Mouse (Mus musculus): Measurements from ENCODE around the gene Cutc. TPM values are rescaled to one million over a fixed set of nuclear protein-coding genes. Genes with fewer than 3 reads are reported as not detected.
A peak's percentile ranks its signal among the peaks of the same experiment; 100 is the strongest.

The Cutc gene
- total and polyA plus RNA-seq, 3 experiments = 10.0 to 18.8 TPM; not detected in 1

DNA sequence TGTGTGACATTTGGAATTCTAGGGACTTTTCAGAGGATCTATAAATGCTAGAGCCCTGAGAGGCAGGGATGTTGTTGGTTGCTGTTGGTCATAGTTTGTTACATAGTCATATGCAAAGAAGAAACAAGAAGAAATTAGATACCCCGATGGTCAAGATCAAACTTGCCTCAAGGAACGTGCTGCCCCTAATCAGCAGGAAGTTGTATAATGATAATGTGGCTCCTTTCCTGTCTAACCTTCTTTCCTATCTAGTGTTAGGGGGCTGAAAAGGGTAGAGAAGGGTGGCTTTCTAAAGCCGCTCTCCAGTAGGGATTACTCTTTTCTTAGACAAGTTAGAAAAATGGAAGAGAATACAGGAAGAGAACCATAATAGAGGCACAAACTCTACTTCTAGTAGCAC lies 7.1 kb upstream of the Cutc start:
- H3K4me3 ChIP-seq (ENCODE audit: control insufficient read depth in 1 of 2, insufficient read depth in 1 of 2, low read depth in 2 of 2, low read length in 2 of 2) = no peak overlapping the region
- peak overlapping the region; percentile 9; the same call in 1 of the 2 replicates for H3K27ac ChIP-seq (ENCODE audit: control insufficient read depth, low read depth, low read length)
- no peak overlapping the region for H3K9ac ChIP-seq (ENCODE audit: control insufficient read depth, low read depth, low read length, poor library complexity, severe bottlenecking)
- H3K4me1 ChIP-seq (ENCODE audit: control insufficient read depth in 1 of 2, insufficient read depth in 2 of 2, low read length in 2 of 2) = peaks cover 7 to 9% of the 10 kb centered on the region in 2 experiments
- H3K79me2 ChIP-seq (ENCODE audit: control insufficient read depth, insufficient read depth, low read length, poor library complexity) = no peaks in the 10 kb centered on the region
- no peak for DNase-seq (ENCODE audit: low read depth, low spot score)
- no peaks in the 10 kb centered on the region for H3K9me3 ChIP-seq (replicated peaks; ENCODE audit: insufficient read depth, low read length)
- H3K27me3 ChIP-seq (ENCODE audit: control insufficient read depth in 1 of 2, insufficient read depth in 2 of 2, low read length in 2 of 2) = no peaks in the 10 kb centered on the region
- H3K36me3 ChIP-seq (ENCODE audit: control insufficient read depth in 1 of 2, insufficient read depth in 2 of 2, low read length in 2 of 2) = peaks cover 20% of the 10 kb centered on the region in 2 experiments
- no peak for TF ChIP-seq POLR2A (IDR thresholded peaks at IDR 0.05; ENCODE audit: control insufficient read depth in 1 of 2, insufficient read depth in 1 of 2, low read depth in 1 of 2, low read length in 2 of 2, poor library complexity in 1 of 2)
- no peak for TF ChIP-seq USF1 (IDR thresholded peaks at IDR 0.05; ENCODE audit: low read depth, low read length)
- no peak for TF ChIP-seq CHD2 (IDR thresholded peaks at IDR 0.05; ENCODE audit: low read length)
- no peak for TF ChIP-seq MYB (IDR thresholded peaks at IDR 0.05; ENCODE audit: low read depth, low read length)
- no peak for TF ChIP-seq ZC3H11A (IDR thresholded peaks at IDR 0.05; ENCODE audit: low read depth, low read length)
- no peak for TF ChIP-seq MAFK (IDR thresholded peaks at IDR 0.05; ENCODE audit: borderline replicate concordance, low read depth, low read length)
- TF ChIP-seq GABPA (IDR thresholded peaks at IDR 0.05; ENCODE audit: low read depth, low read length) = no peak
- TF ChIP-seq SIN3A (IDR thresholded peaks at IDR 0.05; ENCODE audit: low read length) = 0 out of 2 replicates have a peak, but pooled peaks have one; percentile 25
- TF ChIP-seq RCOR1 (IDR thresholded peaks at IDR 0.05; ENCODE audit: low read depth, low read length) = no peak; the same call in 1 of the 2 replicates
- no peak for TF ChIP-seq MXI1 (IDR thresholded peaks at IDR 0.05; ENCODE audit: low read depth, low read length)
- TF ChIP-seq CHD1 (IDR thresholded peaks at IDR 0.05; ENCODE audit: low read depth, low read length) = no peak
- no peak for TF ChIP-seq TBP (IDR thresholded peaks at IDR 0.05; ENCODE audit: low read depth, low read length)
- no peak for TF ChIP-seq SMC3 (IDR thresholded peaks at IDR 0.05; ENCODE audit: low read depth, low read length)
- no peak for TF ChIP-seq POLR2AphosphoS5 (IDR thresholded peaks at IDR 0.05; ENCODE audit: borderline replicate concordance, low read depth, low read length)
- TF ChIP-seq MAZ (IDR thresholded peaks at IDR 0.05; ENCODE audit: low read depth, low read length) = no peak
- TF ChIP-seq MAX (IDR thresholded peaks at IDR 0.05; ENCODE audit: low read length) = 0 out of 2 replicates have a peak, but pooled peaks have one; percentile 19
- TF ChIP-seq TAL1 (IDR thresholded peaks at IDR 0.05; ENCODE audit: low read length) = no peak
- TF ChIP-seq UBTF (IDR thresholded peaks at IDR 0.05; ENCODE audit: borderline replicate concordance, insufficient read depth, low read depth, low read length) = no peak
- no peak for TF ChIP-seq HCFC1 (IDR thresholded peaks at IDR 0.05; ENCODE audit: low read depth, low read length)
- no peak for TF ChIP-seq USF2 (IDR thresholded peaks at IDR 0.05; ENCODE audit: borderline replicate concordance in 1 of 2, insufficient read depth in 1 of 2, low read depth in 1 of 2, low read length in 2 of 2)
- no peak for TF ChIP-seq NELFE (IDR thresholded peaks at IDR 0.05; ENCODE audit: low read depth, low read length)
- TF ChIP-seq KAT2A (conservative IDR thresholded peaks at IDR 0.05; ENCODE audit: low read depth, low read length) = no peak
- TF ChIP-seq ZKSCAN1 (IDR thresholded peaks at IDR 0.05; ENCODE audit: low read depth, low read length) = no peak
- no peak for TF ChIP-seq RAD21 (IDR thresholded peaks at IDR 0.05; ENCODE audit: low read depth, low read length)
- TF ChIP-seq ZMIZ1 (IDR thresholded peaks at IDR 0.05; ENCODE audit: low read depth, low read length) = no peak
- no peak for TF ChIP-seq NRF1 (IDR thresholded peaks at IDR 0.05; ENCODE audit: insufficient read depth, low read depth, low read length, poor library complexity, severe bottlenecking)
- 0 out of 2 replicates have a peak, but pooled peaks have one; percentile 25 for TF ChIP-seq TCF12 (IDR thresholded peaks at IDR 0.05; ENCODE audit: low read depth, low read length)
- TF ChIP-seq CTCF (IDR thresholded peaks at IDR 0.05 in 2 of 3, conservative IDR thresholded peaks at IDR 0.05 in 1 of 3; ENCODE audit: control insufficient read depth in 1 of 3, insufficient read depth in 1 of 3, low read depth in 2 of 3, low read length in 3 of 3, poor library complexity in 1 of 3, severe bottlenecking in 1 of 3) = no peak
- peak; percentile 66 for TF ChIP-seq GATA1 (IDR thresholded peaks at IDR 0.05; ENCODE audit: low read depth, low read length)
- TF ChIP-seq BHLHE40 (IDR thresholded peaks at IDR 0.05; ENCODE audit: borderline replicate concordance, low read depth, low read length) = peak; percentile 88
- no peak for TF ChIP-seq MEF2A (IDR thresholded peaks at IDR 0.05; ENCODE audit: extremely low read depth, insufficient replicate concordance, low read depth, low read length, poor library complexity, severe bottlenecking)
- no peak for TF ChIP-seq JUND (IDR thresholded peaks at IDR 0.05; ENCODE audit: low read depth, low read length)
- TF ChIP-seq ELF1 (IDR thresholded peaks at IDR 0.05; ENCODE audit: low read depth, low read length) = no peak
- peak; percentile 44 to 48; a peak in 2 of 4 replicates for TF ChIP-seq EP300 (IDR thresholded peaks at IDR 0.05; ENCODE audit: low read depth in 1 of 2, low read length in 2 of 2)
- no peak for TF ChIP-seq ETS1 (IDR thresholded peaks at IDR 0.05; ENCODE audit: low read depth, low read length)
- TF ChIP-seq POLR2AphosphoS2 (IDR thresholded peaks at IDR 0.05; ENCODE audit: low read length) = 0 out of 2 replicates have a peak, but pooled peaks have one; percentile 29
- TF ChIP-seq ZNF384 (IDR thresholded peaks at IDR 0.05; ENCODE audit: low read depth, low read length) = no peak
- peak; percentile 44; the same call in 1 of the 2 replicates for TF ChIP-seq MYC (IDR thresholded peaks at IDR 0.05; ENCODE audit: low read depth, low read length)
